Mouse (Mus musculus) heart, adult 18-20 months (tissue): ENCODE results near the gene Cypt14. TPM values are rescaled to one million over a fixed set of nuclear protein-coding genes. Genes with fewer than 3 reads are reported as not detected.
"Not testable (repeated sequence)": the region's sequence is repeated elsewhere in the genome, so short reads cannot be mapped to it uniquely, and the experiment has no call there.

Experiments used
- DNase-seq, 2 experiments: peaks; one replicate each; pipeline ENCODE4 v3.0.0; 2021 to 2022; ENCODE audit warnings: mixed read lengths in 1 of 2
- long read RNA-seq, 2 experiments: library from polyadenylated mRNA; stranded (forward); transcript quantifications; one replicate each; pipeline ENCODE4 v2.0.0; 2021
- total RNA-seq, 2 experiments: library from RNA; stranded (reverse); gene quantifications; 2 replicates each; pipeline ENCODE4 v1.2.3; 2021

Gene Cypt14
- not detected for total RNA-seq
- long read RNA-seq, experiment 1: 0 reads
- long read RNA-seq, experiment 2: 0 reads

DNA sequence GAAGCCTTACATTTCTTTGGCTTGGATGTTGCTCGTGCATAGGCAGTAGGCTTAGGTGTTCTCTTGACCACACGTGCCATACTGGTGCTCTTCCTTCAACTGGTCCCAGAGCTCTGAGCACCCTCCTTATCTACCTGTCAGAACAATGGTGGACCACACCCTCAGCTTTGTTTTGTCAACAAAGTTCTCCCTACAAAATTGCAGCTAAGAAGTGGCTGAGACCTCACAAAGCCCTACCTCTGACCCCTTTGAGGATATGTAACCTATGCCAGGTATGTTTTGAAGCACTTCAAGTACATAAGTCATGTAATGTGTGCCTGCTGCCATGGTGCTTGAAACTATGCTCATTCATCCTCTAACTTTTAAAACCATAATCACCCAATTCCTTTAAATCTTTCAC, at the start of gene Cypt14:
Cypt14 (minus strand) TSS at position 101 of the 400 bp plus-strand sequence.
- DNase-seq: not testable (repeated sequence)
